Mouse (Mus musculus) cerebellum, postnatal 25 days (tissue): ENCODE results near the gene Pomgnt1.

Experiments used
- DNase-seq, 2 experiments: peaks; one replicate each; pipeline ENCODE4 v3.0.0; 2021; ENCODE audit warnings: mixed read lengths in 2 of 2

Pomgnt1 gene

GRCm38 (mm10) chr4:116174466-116175116 lies 51.0 kb downstream of the Pomgnt1 start:
- DNase-seq, result peak; percentile 79 to 84

- no peak for DNase-seq
Measured at GRCm38 (mm10) chr4:116175136-116175535, 51.5 kb downstream of the Pomgnt1 start.

GRCm38 (mm10) chr4:116175711-116176542 lies 52.3 kb downstream of the Pomgnt1 start:
- DNase-seq, result peak; percentile 78 to 85

- peak; percentile 99 for DNase-seq
Measured at GRCm38 (mm10) chr4:116176543-116176988, 52.9 kb downstream of the Pomgnt1 start.

GRCm38 (mm10) chr4:116177140-116177539 lies 53.5 kb downstream of the Pomgnt1 start:
- DNase-seq, result peak; percentile 74 to 76

- no peak for DNase-seq
Measured at GRCm38 (mm10) chr4:116182079-116182478, 58.4 kb downstream of the Pomgnt1 start.

GRCm38 (mm10) chr4:116182745-116183144 lies 59.1 kb downstream of the Pomgnt1 start:
- peak; percentile 83 to 85 for DNase-seq

GRCm38 (mm10) chr4:116185083-116185482 lies 61.4 kb downstream of the Pomgnt1 start:
- peak; percentile 37 to 50 for DNase-seq

- DNase-seq, result no peak
Measured at GRCm38 (mm10) chr4:116192286-116192835, 68.7 kb downstream of the Pomgnt1 start.

GRCm38 (mm10) chr4:116193583-116194383 lies 70.1 kb downstream of the Pomgnt1 start:
- no peak for DNase-seq

- peak; percentile 45 to 59 for DNase-seq
Measured at GRCm38 (mm10) chr4:116198422-116198821, 74.8 kb downstream of the Pomgnt1 start.

- DNase-seq, result no peak
Measured at GRCm38 (mm10) chr4:116204422-116204821, 80.8 kb downstream of the Pomgnt1 start.

GRCm38 (mm10) chr4:116206531-116206930 lies 82.9 kb downstream of the Pomgnt1 start:
- no peak for DNase-seq

- no peak for DNase-seq
Measured at GRCm38 (mm10) chr4:116208891-116209290, 85.3 kb downstream of the Pomgnt1 start.
